2 mouse cellular contexts compared by ENCODE assay signal in genomic region chr16:22128595-22128994, GRCm38 (mm10).
A peak's percentile ranks its signal among the peaks of the same experiment; 100 is the strongest.
TF ChIP-seq lines count a peak whose summit lies in the region.

No protein-coding gene starts in this region.

TF ChIP-seq in CH12.LX, 34 proteins besides CTCF, POLR2A, EP300 and RAD21:
- TF ChIP-seq GABPA (IDR thresholded peaks at IDR 0.05; ENCODE audit: insufficient replicate concordance, low read depth, low read length) (no peak), MEF2A (IDR thresholded peaks at IDR 0.05; ENCODE audit: borderline replicate concordance, low read depth, low read length) (no peak), E2F4 (IDR thresholded peaks at IDR 0.05; ENCODE audit: insufficient replicate concordance, low read depth, low read length) (no peak), JUN (IDR thresholded peaks at IDR 0.05; ENCODE audit: insufficient read depth, low read depth, low read length) (no peak), ZNF384 (IDR thresholded peaks at IDR 0.05; ENCODE audit: low read depth, low read length) (peak; percentile 88), RCOR1 (conservative IDR thresholded peaks at IDR 0.05; ENCODE audit: low read depth, low read length) (no peak), IRF4 (IDR thresholded peaks at IDR 0.05; ENCODE audit: low read depth, low read length) (no peak), MAZ (IDR thresholded peaks at IDR 0.05; ENCODE audit: low read depth, low read length) (no peak), MXI1 (IDR thresholded peaks at IDR 0.05; ENCODE audit: low read depth, low read length) (no peak)

TF ChIP-seq in MEL, 35 proteins besides CTCF, POLR2A, EP300 and RAD21:
- TF ChIP-seq ETS1 (IDR thresholded peaks at IDR 0.05; ENCODE audit: low read depth, low read length) (no peak), GABPA (IDR thresholded peaks at IDR 0.05; ENCODE audit: low read depth, low read length) (no peak), CHD1 (IDR thresholded peaks at IDR 0.05; ENCODE audit: low read depth, low read length) (no peak), ZNF384 (IDR thresholded peaks at IDR 0.05; ENCODE audit: low read depth, low read length) (peak; percentile 83), GATA1 (IDR thresholded peaks at IDR 0.05; ENCODE audit: low read depth, low read length) (no peak), SMC3 (IDR thresholded peaks at IDR 0.05; ENCODE audit: low read depth, low read length) (peak; percentile 32; the same call in 1 of the 2 replicates)
